Mouse (Mus musculus): ENCODE measurements at regions not wholly inside any gene's neighbourhood (a gene's known extent, or its start where the extent isn't known, plus 50 kb on each side); places are given as distances from the start of the nearest gene placed in this dataset.
A peak's percentile ranks its signal among the peaks of the same experiment; 100 is the strongest.

GRCm38 (mm10) chr6:106946227-106946927 is 146.5 kb upstream of the Crbn start:
- Histone ChIP-seq H3K27me3 (ENCODE audit: control insufficient read depth, insufficient read depth, low read length) (no peaks in the 10 kb centered on the region), H3K36me3 (ENCODE audit: control insufficient read depth, insufficient read depth, low read length) (no peaks in the 10 kb centered on the region), H3K4me3 (replicated peaks; ENCODE audit: low read depth, low read length) (no peak overlapping the region), H3K9me3 (ENCODE audit: control insufficient read depth, low read length) (no peaks in the 10 kb centered on the region), H3K4me2 (ENCODE audit: low read length) (no peak overlapping the region), H3K4me1 (ENCODE audit: control insufficient read depth, insufficient read depth, low read length) (no peaks in the 10 kb centered on the region), H3K9ac (replicated peaks; ENCODE audit: low read length) (no peak overlapping the region), H3K27ac (replicated peaks; ENCODE audit: low read depth, low read length) (no peak overlapping the region)
- WGBS, result 63% methylated on average over 3 of the region's 3 CpGs
- DNase-seq (no peak), ATAC-seq (ENCODE audit: low FRiP score, low TSS enrichment) (no peak)

GRCm38 (mm10) chr6:106950909-106951308 is 151.0 kb upstream of the Crbn start:
- Histone ChIP-seq H3K36me3 (ENCODE audit: control insufficient read depth, insufficient read depth, low read length) (no peaks in the 10 kb centered on the region), H3K9me3 (ENCODE audit: control insufficient read depth, low read length) (no peaks in the 10 kb centered on the region), H3K4me3 (replicated peaks; ENCODE audit: low read depth, low read length) (no peak overlapping the region), H3K9ac (replicated peaks; ENCODE audit: low read length) (no peak overlapping the region), H3K4me2 (ENCODE audit: low read length) (no peak overlapping the region), H3K4me1 (ENCODE audit: control insufficient read depth, insufficient read depth, low read length) (no peaks in the 10 kb centered on the region), H3K27ac (replicated peaks; ENCODE audit: low read depth, low read length) (no peak overlapping the region), H3K27me3 (ENCODE audit: control insufficient read depth, insufficient read depth, low read length) (no peaks in the 10 kb centered on the region)
- ATAC-seq (ENCODE audit: low FRiP score, low TSS enrichment) (no peak), DNase-seq (no peak)
- 64% methylated on average over 4 of the region's 4 CpGs for WGBS

DNA sequence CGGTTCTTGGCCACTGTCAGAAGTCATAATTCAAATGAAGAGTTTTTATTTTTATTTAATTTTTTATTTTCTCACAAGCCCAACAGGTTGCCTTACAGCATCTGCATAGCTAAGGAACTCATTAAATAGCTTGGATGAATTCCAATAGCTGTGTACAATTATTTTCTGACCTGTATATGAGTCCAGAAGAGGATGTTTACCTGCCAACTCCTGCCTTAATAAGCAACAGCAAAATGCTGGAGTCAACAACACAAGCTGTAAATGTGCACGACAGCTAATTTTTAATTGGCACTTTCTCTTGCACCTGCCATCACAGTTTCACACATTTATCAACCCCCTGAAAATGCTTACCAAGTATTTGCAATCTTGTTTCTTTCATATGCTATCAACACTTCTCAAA is 161.4 kb upstream of the Crbn start:
- H3K36me3 ChIP-seq (ENCODE audit: control insufficient read depth, insufficient read depth, low read length), result no peaks in the 10 kb centered on the region
- H3K9me3 ChIP-seq (ENCODE audit: control insufficient read depth, low read length), result no peaks in the 10 kb centered on the region
- DNase-seq, result no peak
- H3K4me1 ChIP-seq (ENCODE audit: control insufficient read depth, insufficient read depth, low read length), result no peaks in the 10 kb centered on the region
- no peak overlapping the region for H3K4me2 ChIP-seq (ENCODE audit: low read length)
- no peaks in the 10 kb centered on the region for H3K27me3 ChIP-seq (ENCODE audit: control insufficient read depth, insufficient read depth, low read length)
- ATAC-seq (ENCODE audit: low FRiP score, low TSS enrichment), result no peak
- 91% methylated on average over 2 of the region's 2 CpGs for WGBS
- no peak overlapping the region for H3K4me3 ChIP-seq (replicated peaks; ENCODE audit: low read depth, low read length)
- H3K9ac ChIP-seq (replicated peaks; ENCODE audit: low read length), result no peak overlapping the region
- H3K27ac ChIP-seq (replicated peaks; ENCODE audit: low read depth, low read length), result no peak overlapping the region

DNA sequence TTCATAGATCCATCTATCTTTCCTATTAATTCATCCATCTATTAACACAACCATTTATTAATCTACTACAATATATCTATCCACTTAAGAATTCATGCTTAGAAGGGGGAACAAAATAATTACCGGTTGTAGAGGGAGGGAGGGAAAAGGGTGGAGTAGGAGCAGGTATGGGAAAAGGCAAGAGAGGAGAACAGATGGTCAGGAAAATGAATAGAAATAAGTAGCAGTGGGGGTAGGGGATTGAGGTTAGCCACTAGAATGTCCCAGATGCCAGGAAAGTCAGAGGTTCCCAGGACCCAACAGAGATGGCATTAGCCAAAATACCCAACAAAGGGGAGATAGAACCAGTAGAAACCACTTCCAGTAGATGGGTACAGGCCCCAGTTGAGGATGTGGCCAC is 164.5 kb upstream of the Crbn start:
- Histone ChIP-seq H3K4me1 (ENCODE audit: control insufficient read depth, insufficient read depth, low read length) (no peaks in the 10 kb centered on the region), H3K27me3 (ENCODE audit: control insufficient read depth, insufficient read depth, low read length) (no peaks in the 10 kb centered on the region), H3K9me3 (ENCODE audit: control insufficient read depth, low read length) (no peaks in the 10 kb centered on the region), H3K4me2 (ENCODE audit: low read length) (no peak overlapping the region), H3K4me3 (replicated peaks; ENCODE audit: low read depth, low read length) (no peak overlapping the region), H3K27ac (replicated peaks; ENCODE audit: low read depth, low read length) (no peak overlapping the region), H3K9ac (replicated peaks; ENCODE audit: low read length) (no peak overlapping the region), H3K36me3 (ENCODE audit: control insufficient read depth, insufficient read depth, low read length) (no peaks in the 10 kb centered on the region)
- WGBS, result 77% methylated on average over 1 of the region's 1 CpGs
- ATAC-seq (ENCODE audit: low FRiP score, low TSS enrichment), result no peak
- no peak for DNase-seq

GRCm38 (mm10) chr6:106975439-106975838 is 175.6 kb upstream of the Crbn start:
- H3K4me1 ChIP-seq (ENCODE audit: control insufficient read depth, insufficient read depth, low read length), result peaks cover 4% of the 10 kb centered on the region; the same call in 1 of the 2 replicates
- H3K4me2 ChIP-seq (ENCODE audit: low read length), result no peak overlapping the region
- no peaks in the 10 kb centered on the region for H3K9me3 ChIP-seq (ENCODE audit: control insufficient read depth, low read length)
- no peak overlapping the region for H3K9ac ChIP-seq (replicated peaks; ENCODE audit: low read length)
- no peaks in the 10 kb centered on the region for H3K36me3 ChIP-seq (ENCODE audit: control insufficient read depth, insufficient read depth, low read length)
- no peak overlapping the region for H3K4me3 ChIP-seq (replicated peaks; ENCODE audit: low read depth, low read length)
- WGBS, result 77% methylated on average over 2 of the region's 2 CpGs
- DNase-seq, result no peak
- no peaks in the 10 kb centered on the region for H3K27me3 ChIP-seq (ENCODE audit: control insufficient read depth, insufficient read depth, low read length)
- ATAC-seq (ENCODE audit: low FRiP score, low TSS enrichment), result no peak
- H3K27ac ChIP-seq (replicated peaks; ENCODE audit: low read depth, low read length), result no peak overlapping the region

DNA sequence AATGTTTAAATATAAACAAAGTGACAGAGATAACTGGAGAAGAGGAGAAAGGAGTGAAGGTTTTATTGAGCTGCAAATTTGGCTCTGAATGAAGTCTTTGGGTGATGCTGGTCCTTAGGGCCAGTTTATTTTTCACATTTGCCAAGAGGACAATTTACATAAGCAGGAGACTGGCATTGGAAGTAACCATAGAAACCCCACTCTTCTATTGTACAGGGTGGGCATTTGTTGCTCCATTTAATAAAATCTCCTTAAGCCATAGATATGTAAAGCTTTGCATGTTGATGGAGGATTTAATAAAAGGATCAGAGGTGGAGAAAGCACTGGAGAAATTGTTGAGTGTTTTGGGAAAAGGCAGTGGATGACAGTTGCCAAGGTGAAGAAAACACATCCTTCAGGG is 178.8 kb upstream of the Crbn start:
- Histone ChIP-seq H3K27ac (replicated peaks; ENCODE audit: low read depth, low read length) (no peak overlapping the region), H3K9ac (replicated peaks; ENCODE audit: low read length) (no peak overlapping the region), H3K36me3 (ENCODE audit: control insufficient read depth, insufficient read depth, low read length) (no peaks in the 10 kb centered on the region), H3K4me1 (ENCODE audit: control insufficient read depth, insufficient read depth, low read length) (peaks cover 4% of the 10 kb centered on the region; the same call in 1 of the 2 replicates), H3K9me3 (ENCODE audit: control insufficient read depth, low read length) (no peaks in the 10 kb centered on the region), H3K4me2 (ENCODE audit: low read length) (no peak overlapping the region), H3K4me3 (replicated peaks; ENCODE audit: low read depth, low read length) (no peak overlapping the region), H3K27me3 (ENCODE audit: control insufficient read depth, insufficient read depth, low read length) (no peaks in the 10 kb centered on the region)
- peak; percentile 60; the same call in 1 of the 2 replicates for ATAC-seq (ENCODE audit: low FRiP score, low TSS enrichment)
- peak; percentile 23 for DNase-seq

DNA sequence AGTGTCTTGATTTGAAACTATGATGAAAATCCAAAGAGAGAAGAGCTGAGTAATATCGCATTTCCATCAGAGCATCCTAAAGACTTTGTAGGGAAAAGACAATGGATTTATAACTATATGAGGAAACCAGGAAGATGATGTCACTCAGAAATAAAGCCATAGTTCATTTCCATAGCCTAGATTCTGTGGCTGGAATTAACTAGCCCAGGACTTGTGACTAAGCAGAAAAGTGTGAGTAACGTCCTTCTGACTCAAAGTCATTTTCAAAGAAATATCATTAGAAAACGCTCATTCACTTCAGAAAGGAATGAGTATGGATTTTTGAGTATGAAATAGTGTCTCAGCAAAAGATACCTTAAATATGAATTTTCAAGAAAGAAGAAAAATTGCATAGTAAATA is 179.9 kb upstream of the Crbn start:
- H3K27me3 ChIP-seq (ENCODE audit: control insufficient read depth, insufficient read depth, low read length), result no peaks in the 10 kb centered on the region
- no peak overlapping the region for H3K4me2 ChIP-seq (ENCODE audit: low read length)
- H3K9ac ChIP-seq (replicated peaks; ENCODE audit: low read length), result no peak overlapping the region
- H3K4me1 ChIP-seq (ENCODE audit: control insufficient read depth, insufficient read depth, low read length), result peaks cover 4% of the 10 kb centered on the region; the same call in 1 of the 2 replicates
- WGBS, result 68% methylated on average over 3 of the region's 3 CpGs
- H3K27ac ChIP-seq (replicated peaks; ENCODE audit: low read depth, low read length), result no peak overlapping the region
- H3K36me3 ChIP-seq (ENCODE audit: control insufficient read depth, insufficient read depth, low read length), result no peaks in the 10 kb centered on the region
- no peak overlapping the region for H3K4me3 ChIP-seq (replicated peaks; ENCODE audit: low read depth, low read length)
- ATAC-seq (ENCODE audit: low FRiP score, low TSS enrichment) (no peak), DNase-seq (no peak)
- no peaks in the 10 kb centered on the region for H3K9me3 ChIP-seq (ENCODE audit: control insufficient read depth, low read length)

DNA sequence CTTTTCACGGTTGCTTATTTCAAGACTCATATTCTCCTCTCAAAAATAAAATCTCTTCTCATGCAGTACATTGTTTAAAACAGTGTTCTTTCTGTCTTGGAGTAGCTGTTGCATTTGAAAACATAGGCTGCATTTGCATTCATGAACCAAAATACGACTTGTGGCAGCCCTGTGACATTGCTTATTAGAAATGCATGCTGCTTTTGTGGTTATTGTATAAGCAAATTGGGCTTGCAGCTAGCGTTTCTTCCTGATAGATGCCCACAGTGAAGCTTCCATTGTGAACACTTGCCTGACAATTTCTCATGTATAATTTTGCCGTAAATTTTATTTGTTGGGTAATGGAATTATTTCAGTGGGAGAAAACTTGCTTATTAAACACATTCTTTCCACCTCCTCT is 180.3 kb upstream of the Crbn start:
- Histone ChIP-seq H3K36me3 (ENCODE audit: control insufficient read depth, insufficient read depth, low read length) (no peaks in the 10 kb centered on the region), H3K4me3 (replicated peaks; ENCODE audit: low read depth, low read length) (no peak overlapping the region), H3K4me1 (ENCODE audit: control insufficient read depth, insufficient read depth, low read length) (peaks cover 4% of the 10 kb centered on the region; the same call in 1 of the 2 replicates), H3K9me3 (ENCODE audit: control insufficient read depth, low read length) (no peaks in the 10 kb centered on the region), H3K4me2 (ENCODE audit: low read length) (no peak overlapping the region), H3K27me3 (ENCODE audit: control insufficient read depth, insufficient read depth, low read length) (no peaks in the 10 kb centered on the region), H3K27ac (replicated peaks; ENCODE audit: low read depth, low read length) (no peak overlapping the region), H3K9ac (replicated peaks; ENCODE audit: low read length) (no peak overlapping the region)
- DNase-seq (peak; percentile 47), ATAC-seq (ENCODE audit: low FRiP score, low TSS enrichment) (no peak)
- 26% methylated on average over 4 of the region's 4 CpGs for WGBS

- H3K4me2 ChIP-seq (ENCODE audit: low read length), result no peak overlapping the region
- DNase-seq (no peak), ATAC-seq (ENCODE audit: low FRiP score, low TSS enrichment) (no peak)
- H3K27me3 ChIP-seq (ENCODE audit: control insufficient read depth, insufficient read depth, low read length), result no peaks in the 10 kb centered on the region
- peaks cover 4% of the 10 kb centered on the region; the same call in 1 of the 2 replicates for H3K4me1 ChIP-seq (ENCODE audit: control insufficient read depth, insufficient read depth, low read length)
- 94% methylated on average over 1 of the region's 1 CpGs for WGBS
- H3K36me3 ChIP-seq (ENCODE audit: control insufficient read depth, insufficient read depth, low read length), result no peaks in the 10 kb centered on the region
- no peak overlapping the region for H3K4me3 ChIP-seq (replicated peaks; ENCODE audit: low read depth, low read length)
- H3K9me3 ChIP-seq (ENCODE audit: control insufficient read depth, low read length), result no peaks in the 10 kb centered on the region
- no peak overlapping the region for H3K9ac ChIP-seq (replicated peaks; ENCODE audit: low read length)
- H3K27ac ChIP-seq (replicated peaks; ENCODE audit: low read depth, low read length), result no peak overlapping the region
Measured at GRCm38 (mm10) chr6:106981232-106981631, 181.4 kb upstream of the Crbn start.

All from midbrain, embryonic 14.5 days (tissue).